Mouse (Mus musculus) heart, embryonic 14.5 days (tissue): ENCODE measurements around the gene Cdk5. TPM values are rescaled to one million over a fixed set of nuclear protein-coding genes. Genes with fewer than 3 reads are reported as not detected.

Experiments
- ATAC-seq: fragments of 200-750 bp; cut with Nextera tagmentation; 2 replicates; pipeline ENCODE4 v1.8.0; 2017; ENCODE audit warnings: low read depth, moderate TSS enrichment; ENCODE audit not compliant: insufficient number of reproducible peaks, insufficient read depth, low FRiP score
- H3K27ac ChIP-seq, 2 experiments: fragments of 200-500 bp in 1 of 2; fragments of 300-500 bp in 1 of 2; sonication (generic) in 1 of 2; replicated peaks in 1 of 2; 2 replicates each; pipeline ENCODE4 v1.5.1; 2012 to 2014; ENCODE audit warnings: low read depth in 2 of 2, low read length in 2 of 2, control low read depth in 1 of 2, mild to moderate bottlenecking in 1 of 2, mixed read lengths in 1 of 2; ENCODE audit not compliant: control insufficient read depth in 1 of 2, insufficient read depth in 1 of 2
- H3K27me3 ChIP-seq: fragments of 300-500 bp; sonication (generic); 2 replicates; pipeline ENCODE4 v1.6.1; 2014; ENCODE audit warnings: mild to moderate bottlenecking, low read length, control low read depth; ENCODE audit not compliant: control insufficient read depth, insufficient read depth
- H3K36me3 ChIP-seq: fragments of 300-500 bp; sonication (generic); 2 replicates; pipeline ENCODE4 v1.6.1; 2014; ENCODE audit warnings: mild to moderate bottlenecking, control low read depth, low read length, mixed read lengths; ENCODE audit not compliant: control insufficient read depth, insufficient read depth
- H3K4me1 ChIP-seq, 2 experiments: fragments of 200-500 bp in 1 of 2; fragments of 300-500 bp in 1 of 2; sonication (generic) in 1 of 2; 2 replicates each; pipeline ENCODE4 v1.6.1; 2012 to 2014; ENCODE audit warnings: low read length in 2 of 2, control low read depth in 1 of 2, mixed read lengths in 1 of 2; ENCODE audit not compliant: control insufficient read depth in 2 of 2, insufficient read depth in 2 of 2
- H3K4me2 ChIP-seq: fragments of 300-500 bp; sonication (generic); 2 replicates; pipeline ENCODE4 v1.6.1; 2014; ENCODE audit warnings: mild to moderate bottlenecking, low read length
- H3K4me3 ChIP-seq, 2 experiments: fragments of 200-500 bp in 1 of 2; fragments of 300-500 bp in 1 of 2; sonication (generic) in 1 of 2; 2 replicates each; pipeline ENCODE4 v1.5.1; 2012 to 2014; ENCODE audit warnings: low read length in 2 of 2, mild to moderate bottlenecking in 2 of 2, control low read depth in 1 of 2, low read depth in 1 of 2, moderate library complexity in 1 of 2; ENCODE audit not compliant: control insufficient read depth in 1 of 2, insufficient read depth in 1 of 2
- H3K9ac ChIP-seq: fragments of 300-500 bp; sonication (generic); 2 replicates; pipeline ENCODE4 v1.6.1; 2014; ENCODE audit warnings: mild to moderate bottlenecking, low read length
- H3K9me3 ChIP-seq: fragments of 300-500 bp; sonication (generic); 2 replicates; pipeline ENCODE4 v1.6.1; 2016; ENCODE audit warnings: low read length, control low read depth; ENCODE audit not compliant: control insufficient read depth
- WGBS: fragments of 180-500 bp; shearing (Covaris S2); extraction: QIAGEN DNeasy Blood & Tissue Kit; methylation state at CpG from one replicate; pipeline ENCODE4 v1.1.7; 2014; 5-methylcytosine and 5-hydroxymethylcytosine counted together
- polyA plus RNA-seq: library from polyadenylated mRNA; unstranded; fragments of >200 nt; fragmentation: Nextera tagmentation; extraction: Ambion mirVana; gene quantifications from 2 replicates; pipeline ENCODE4 v1.2.1, GENCODE M21; 2014

Gene Cdk5
- polyA plus RNA-seq, 1 experiment from 2014 or later: 31.0 TPM

GRCm38 (mm10) chr5:24388246-24388915, 34.9 kb downstream of the Cdk5 start:
- no peak for ATAC-seq
- Histone ChIP-seq H3K9ac (peak overlapping the region; percentile 77), H3K36me3 (0 out of 2 replicates have a peak, but pooled peaks cover 5% of the 10 kb centered on the region), H3K27ac (peak overlapping the region; percentile 29 to 61; a peak in 3 of 4 replicates), H3K4me2 (peak overlapping the region; percentile 93), H3K9me3 (no peaks in the 10 kb centered on the region), H3K27me3 (peaks cover 9% of the 10 kb centered on the region; the same call in 1 of the 2 replicates), H3K4me3 (peak overlapping the region; percentile 50 to 52), H3K4me1 (peaks cover 24 to 43% of the 10 kb centered on the region in 2 experiments)
- WGBS: 20% methylated on average over 26 of the region's 26 CpGs

GRCm38 (mm10) chr5:24387264-24388241, 35.8 kb downstream of the Cdk5 start:
- no peaks in the 10 kb centered on the region for H3K9me3 ChIP-seq
- H3K27ac ChIP-seq: peak overlapping the region; percentile 29 to 61; a peak in 3 of 4 replicates
- peaks cover 26 to 49% of the 10 kb centered on the region in 2 experiments for H3K4me1 ChIP-seq
- H3K4me2 ChIP-seq: peak overlapping the region; percentile 93
- H3K36me3 ChIP-seq: 0 out of 2 replicates have a peak, but pooled peaks cover 5% of the 10 kb centered on the region
- H3K9ac ChIP-seq: peak overlapping the region; percentile 77
- peak; percentile 23; the same call in 1 of the 2 replicates for ATAC-seq
- WGBS: under 1% methylated on average over 73 of the region's 73 CpGs
- H3K27me3 ChIP-seq: peaks cover 9% of the 10 kb centered on the region; the same call in 1 of the 2 replicates
- H3K4me3 ChIP-seq: peak overlapping the region; percentile 50 to 52

- peaks cover 26 to 49% of the 10 kb centered on the region in 2 experiments for H3K4me1 ChIP-seq
Measured at GRCm38 (mm10) chr5:24385887-24386550, 37.3 kb downstream of the Cdk5 start.

GRCm38 (mm10) chr5:24385374-24385773, 38.0 kb downstream of the Cdk5 start:
- Histone ChIP-seq H3K27me3 (peaks cover 9% of the 10 kb centered on the region; the same call in 1 of the 2 replicates), H3K4me3 (no peak overlapping the region), H3K27ac (peak overlapping the region in 1 of 2 experiments; percentile 9; a peak in 2 of 4 replicates), H3K36me3 (peaks cover 8% of the 10 kb centered on the region; the same call in 1 of the 2 replicates), H3K9me3 (no peaks in the 10 kb centered on the region), H3K4me1 (peaks cover 26 to 49% of the 10 kb centered on the region in 2 experiments), H3K9ac (no peak overlapping the region), H3K4me2 (no peak overlapping the region)
- WGBS: 89% methylated on average over 5 of the region's 5 CpGs
- no peak for ATAC-seq

More at GRCm38 (mm10) chr5:24385887-24386550, 37.3 kb downstream of the Cdk5 start:
- Histone ChIP-seq H3K36me3 (0 out of 2 replicates have a peak, but pooled peaks cover 5% of the 10 kb centered on the region), H3K4me2 (no peak overlapping the region), H3K9ac (no peak overlapping the region), H3K9me3 (no peaks in the 10 kb centered on the region), H3K27me3 (peaks cover 9% of the 10 kb centered on the region; the same call in 1 of the 2 replicates), H3K4me3 (no peak overlapping the region), H3K27ac (peak overlapping the region; percentile 9 to 13; a peak in 1 of 4 replicates)
- WGBS: 87% methylated on average over 10 of the region's 10 CpGs
- no peak for ATAC-seq

GRCm38 (mm10) chr5:24384407-24384806, 38.9 kb downstream of the Cdk5 start:
- 46% methylated on average over 6 of the region's 6 CpGs for WGBS
- Histone ChIP-seq H3K27me3 (peaks cover 9% of the 10 kb centered on the region; the same call in 1 of the 2 replicates), H3K9ac (no peak overlapping the region), H3K4me3 (no peak overlapping the region), H3K9me3 (no peaks in the 10 kb centered on the region), H3K4me2 (peak overlapping the region; percentile 73), H3K27ac (peak overlapping the region in 1 of 2 experiments; percentile 70; a peak in 1 of 4 replicates), H3K36me3 (peaks cover 9% of the 10 kb centered on the region; the same call in 1 of the 2 replicates), H3K4me1 (peaks cover 23 to 49% of the 10 kb centered on the region in 2 experiments)
- 0 out of 2 replicates have a peak, but pooled peaks have one; percentile 18 for ATAC-seq

- Histone ChIP-seq H3K4me1 (peaks cover 21 to 41% of the 10 kb centered on the region in 2 experiments), H3K9me3 (no peaks in the 10 kb centered on the region), H3K27me3 (peaks cover 9% of the 10 kb centered on the region; the same call in 1 of the 2 replicates), H3K27ac (peak overlapping the region; percentile 46 to 70), H3K36me3 (peaks cover 9% of the 10 kb centered on the region; the same call in 1 of the 2 replicates), H3K9ac (peak overlapping the region; percentile 70), H3K4me2 (peak overlapping the region; percentile 73), H3K4me3 (peak overlapping the region; percentile 37 to 53)
- WGBS: 1% methylated on average over 34 of the region's 34 CpGs
- peak; percentile 84 for ATAC-seq
Measured at GRCm38 (mm10) chr5:24383026-24383859, 40.1 kb downstream of the Cdk5 start.
